Mouse (Mus musculus) G1E-ER4 (cell line): ENCODE data around the gene Tada2b. TPM values are rescaled to one million over a fixed set of nuclear protein-coding genes. Genes with fewer than 3 reads are reported as not detected.

ENCODE experiments used
- GATA1 ChIP-seq: IDR thresholded peaks from one replicate; pipeline ENCODE4 v1.8.0; 2012; ENCODE audit warnings: low read length, inconsistent platforms
- polyA plus RNA-seq: library from polyadenylated mRNA; stranded (reverse); fragments of >175 nt; gene quantifications from 2 replicates; pipeline ENCODE4 v1.2.3, GENCODE M21; 2012

The Tada2b gene
- polyA plus RNA-seq, 1 experiment: 18.6 TPM

- TF ChIP-seq GATA1: no peak
Observed at GRCm38 (mm10) chr5:36434398-36434967, 49.6 kb downstream of the Tada2b start.

- no peak for TF ChIP-seq GATA1
Observed at GRCm38 (mm10) chr5:36431711-36432110, 52.4 kb downstream of the Tada2b start.

GRCm38 (mm10) chr5:36429551-36429950 lies 54.5 kb downstream of the Tada2b start:
- no peak for TF ChIP-seq GATA1

GRCm38 (mm10) chr5:36427831-36428230 lies 56.3 kb downstream of the Tada2b start:
- no peak for TF ChIP-seq GATA1

- TF ChIP-seq GATA1: no peak
Observed at GRCm38 (mm10) chr5:36426404-36426803, 57.7 kb downstream of the Tada2b start.

- no peak for TF ChIP-seq GATA1
Observed at GRCm38 (mm10) chr5:36424676-36425075, 59.4 kb downstream of the Tada2b start.

Other genes starting within 250 kb of the Tada2b start
- gene Sorcs2, start 86.1 kb downstream of the Tada2b start, polyA plus RNA-seq: not detected in 2 replicates
- 18.1 and 21.3 TPM in 2 replicates for gene Grpel1, start 19.3 kb downstream of the Tada2b start, polyA plus RNA-seq
- gene Ccdc96, start 303 bp upstream of the Tada2b start, polyA plus RNA-seq: 0.13 and 0.23 TPM in 2 replicates
- gene Tbc1d14, start 109.0 kb upstream of the Tada2b start, polyA plus RNA-seq: 11.2 and 17.3 TPM in 2 replicates
- gene D5Ertd579e, start 211.7 kb upstream of the Tada2b start, polyA plus RNA-seq: 4.1 and 5.3 TPM in 2 replicates